Mouse (Mus musculus) cortical plate, adult 2 months (tissue): ENCODE measurements at regions not wholly inside any gene's neighbourhood (a gene's known extent, or its start where the extent isn't known, plus 50 kb on each side); places are given as distances from the start of the nearest gene placed in this dataset.

Experiments used
- CTCF ChIP-seq: fragments of 200-500 bp; IDR thresholded peaks from 2 replicates; pipeline ENCODE4 v1.5.1; 2011; ENCODE audit warnings: mild to moderate bottlenecking, control low read depth, low read length; ENCODE audit not compliant: insufficient read depth; ENCODE audit errors: extremely low read depth
- POLR2A ChIP-seq: fragments of 200-500 bp; IDR thresholded peaks from 2 replicates; pipeline ENCODE4 v1.6.1; 2011; ENCODE audit warnings: mild to moderate bottlenecking, low read length, control low read depth; ENCODE audit not compliant: insufficient read depth; ENCODE audit errors: extremely low read depth

- no peak for TF ChIP-seq CTCF
- no peak for TF ChIP-seq POLR2A
Measured at GRCm38 (mm10) chrX:93888966-93889365, 57.0 kb upstream of the Pdk3 start.
